Mouse (Mus musculus): ENCODE results near the gene Myh9. TPM values are rescaled to one million over a fixed set of nuclear protein-coding genes. Genes with fewer than 3 reads are reported as not detected.
A peak's percentile ranks its signal among the peaks of the same experiment; 100 is the strongest.

Myh9 gene
- polyA plus RNA-seq, 1 experiment: 36.0 TPM

- no peak overlapping the region for H3K4me3 ChIP-seq (ENCODE audit: insufficient read depth, low read depth, low read length)
- peak overlapping the region; percentile 75 for H3K27ac ChIP-seq (replicated peaks; ENCODE audit: low read depth, low read length)
- H3K4me1 ChIP-seq (ENCODE audit: control insufficient read depth, insufficient read depth, insufficient read length, low read length): peaks cover 64% of the 10 kb centered on the region
Measured at GRCm38 (mm10) chr15:77804949-77805348, 37.0 kb downstream of the Myh9 start.

- Histone ChIP-seq H3K4me1 (ENCODE audit: control insufficient read depth, insufficient read depth, insufficient read length, low read length) (peaks cover 65% of the 10 kb centered on the region), H3K27ac (replicated peaks; ENCODE audit: low read depth, low read length) (peak overlapping the region; percentile 32; the same call in 1 of the 2 replicates)
Measured at GRCm38 (mm10) chr15:77804460-77804859, 37.5 kb downstream of the Myh9 start.

GRCm38 (mm10) chr15:77803747-77804146, 38.2 kb downstream of the Myh9 start:
- Histone ChIP-seq H3K27ac (replicated peaks; ENCODE audit: low read depth, low read length) (peak overlapping the region; percentile 32), H3K4me1 (ENCODE audit: control insufficient read depth, insufficient read depth, insufficient read length, low read length) (peaks cover 64% of the 10 kb centered on the region), H3K4me3 (ENCODE audit: insufficient read depth, low read depth, low read length) (no peak overlapping the region)

More at GRCm38 (mm10) chr15:77804460-77804859, 37.5 kb downstream of the Myh9 start:
- no peak overlapping the region for H3K4me3 ChIP-seq (ENCODE audit: insufficient read depth, low read depth, low read length)

- peaks cover 67% of the 10 kb centered on the region for H3K4me1 ChIP-seq (ENCODE audit: control insufficient read depth, insufficient read depth, insufficient read length, low read length)
- peak overlapping the region; percentile 32 for H3K27ac ChIP-seq (replicated peaks; ENCODE audit: low read depth, low read length)
Measured at GRCm38 (mm10) chr15:77802992-77803391, 39.0 kb downstream of the Myh9 start.

GRCm38 (mm10) chr15:77801188-77801587, 40.8 kb downstream of the Myh9 start:
- Histone ChIP-seq H3K4me3 (ENCODE audit: insufficient read depth, low read depth, low read length) (no peak overlapping the region), H3K4me1 (ENCODE audit: control insufficient read depth, insufficient read depth, insufficient read length, low read length) (peaks cover 57% of the 10 kb centered on the region)

More at GRCm38 (mm10) chr15:77802992-77803391, 39.0 kb downstream of the Myh9 start:
- no peak overlapping the region for H3K4me3 ChIP-seq (ENCODE audit: insufficient read depth, low read depth, low read length)

GRCm38 (mm10) chr15:77800511-77800910, 41.5 kb downstream of the Myh9 start:
- H3K4me1 ChIP-seq (ENCODE audit: control insufficient read depth, insufficient read depth, insufficient read length, low read length): peaks cover 51% of the 10 kb centered on the region
- H3K4me3 ChIP-seq (ENCODE audit: insufficient read depth, low read depth, low read length): no peak overlapping the region
- peak overlapping the region; percentile 99 for H3K27ac ChIP-seq (replicated peaks; ENCODE audit: low read depth, low read length)

More at GRCm38 (mm10) chr15:77801188-77801587, 40.8 kb downstream of the Myh9 start:
- H3K27ac ChIP-seq (replicated peaks; ENCODE audit: low read depth, low read length): peak overlapping the region; percentile 98

- peak overlapping the region; percentile 99 for H3K27ac ChIP-seq (replicated peaks; ENCODE audit: low read depth, low read length)
- H3K4me3 ChIP-seq (ENCODE audit: insufficient read depth, low read depth, low read length): no peak overlapping the region
- H3K4me1 ChIP-seq (ENCODE audit: control insufficient read depth, insufficient read depth, insufficient read length, low read length): peaks cover 49% of the 10 kb centered on the region
Measured at GRCm38 (mm10) chr15:77799491-77800474, 42.2 kb downstream of the Myh9 start.

GRCm38 (mm10) chr15:77798664-77799490, 43.1 kb downstream of the Myh9 start:
- Histone ChIP-seq H3K4me1 (ENCODE audit: control insufficient read depth, insufficient read depth, insufficient read length, low read length) (peaks cover 41% of the 10 kb centered on the region), H3K27ac (replicated peaks; ENCODE audit: low read depth, low read length) (peak overlapping the region; percentile 99), H3K4me3 (ENCODE audit: insufficient read depth, low read depth, low read length) (no peak overlapping the region)

GRCm38 (mm10) chr15:77797609-77798411, 44.2 kb downstream of the Myh9 start:
- Histone ChIP-seq H3K27ac (replicated peaks; ENCODE audit: low read depth, low read length) (peak overlapping the region; percentile 99), H3K4me1 (ENCODE audit: control insufficient read depth, insufficient read depth, insufficient read length, low read length) (peaks cover 35% of the 10 kb centered on the region)

GRCm38 (mm10) chr15:77796409-77797035, 45.5 kb downstream of the Myh9 start:
- H3K27ac ChIP-seq (replicated peaks; ENCODE audit: low read depth, low read length): no peak overlapping the region; the same call in 1 of the 2 replicates
- peaks cover 31% of the 10 kb centered on the region for H3K4me1 ChIP-seq (ENCODE audit: control insufficient read depth, insufficient read depth, insufficient read length, low read length)

More at GRCm38 (mm10) chr15:77797609-77798411, 44.2 kb downstream of the Myh9 start:
- H3K4me3 ChIP-seq (ENCODE audit: insufficient read depth, low read depth, low read length): no peak overlapping the region

GRCm38 (mm10) chr15:77794908-77795356, 47.0 kb downstream of the Myh9 start:
- peaks cover 22% of the 10 kb centered on the region for H3K4me1 ChIP-seq (ENCODE audit: control insufficient read depth, insufficient read depth, insufficient read length, low read length)
- H3K27ac ChIP-seq (replicated peaks; ENCODE audit: low read depth, low read length): no peak overlapping the region
- H3K4me3 ChIP-seq (ENCODE audit: insufficient read depth, low read depth, low read length): no peak overlapping the region

More at GRCm38 (mm10) chr15:77796409-77797035, 45.5 kb downstream of the Myh9 start:
- no peak overlapping the region for H3K4me3 ChIP-seq (ENCODE audit: insufficient read depth, low read depth, low read length)

GRCm38 (mm10) chr15:77794138-77794907, 47.7 kb downstream of the Myh9 start:
- H3K4me3 ChIP-seq (ENCODE audit: insufficient read depth, low read depth, low read length): no peak overlapping the region
- H3K27ac ChIP-seq (replicated peaks; ENCODE audit: low read depth, low read length): no peak overlapping the region
- peaks cover 16% of the 10 kb centered on the region for H3K4me1 ChIP-seq (ENCODE audit: control insufficient read depth, insufficient read depth, insufficient read length, low read length)

- Histone ChIP-seq H3K4me1 (ENCODE audit: control insufficient read depth, insufficient read depth, insufficient read length, low read length) (peaks cover 11% of the 10 kb centered on the region), H3K27ac (replicated peaks; ENCODE audit: low read depth, low read length) (no peak overlapping the region), H3K4me3 (ENCODE audit: insufficient read depth, low read depth, low read length) (no peak overlapping the region)
Measured at GRCm38 (mm10) chr15:77793554-77793953, 48.4 kb downstream of the Myh9 start.
